Mouse (Mus musculus) layer of hippocampus, adult 18-20 months (tissue): ENCODE measurements around the gene Smndc1. TPM values are rescaled to one million over a fixed set of nuclear protein-coding genes. Genes with fewer than 3 reads are reported as not detected.
"Not testable (repeated sequence)": the region's sequence is repeated elsewhere in the genome, so short reads cannot be mapped to it uniquely, and the experiment has no call there.

Source experiments
- DNase-seq, 2 experiments: peaks; one replicate each; pipeline ENCODE4 v3.0.0; 2022; ENCODE audit warnings: low spot score in 2 of 2
- total RNA-seq, 2 experiments: library from RNA; stranded (reverse); gene quantifications; 2 replicates each; pipeline ENCODE4 v1.2.3; 2021

Gene Smndc1
- total RNA-seq, 2 experiments from 2014 or later, result 41.4 to 42.4 TPM

- DNase-seq, result no peak
Observed at GRCm38 (mm10) chr19:53413617-53414380, 23.4 kb upstream of the Smndc1 start.

DNA sequence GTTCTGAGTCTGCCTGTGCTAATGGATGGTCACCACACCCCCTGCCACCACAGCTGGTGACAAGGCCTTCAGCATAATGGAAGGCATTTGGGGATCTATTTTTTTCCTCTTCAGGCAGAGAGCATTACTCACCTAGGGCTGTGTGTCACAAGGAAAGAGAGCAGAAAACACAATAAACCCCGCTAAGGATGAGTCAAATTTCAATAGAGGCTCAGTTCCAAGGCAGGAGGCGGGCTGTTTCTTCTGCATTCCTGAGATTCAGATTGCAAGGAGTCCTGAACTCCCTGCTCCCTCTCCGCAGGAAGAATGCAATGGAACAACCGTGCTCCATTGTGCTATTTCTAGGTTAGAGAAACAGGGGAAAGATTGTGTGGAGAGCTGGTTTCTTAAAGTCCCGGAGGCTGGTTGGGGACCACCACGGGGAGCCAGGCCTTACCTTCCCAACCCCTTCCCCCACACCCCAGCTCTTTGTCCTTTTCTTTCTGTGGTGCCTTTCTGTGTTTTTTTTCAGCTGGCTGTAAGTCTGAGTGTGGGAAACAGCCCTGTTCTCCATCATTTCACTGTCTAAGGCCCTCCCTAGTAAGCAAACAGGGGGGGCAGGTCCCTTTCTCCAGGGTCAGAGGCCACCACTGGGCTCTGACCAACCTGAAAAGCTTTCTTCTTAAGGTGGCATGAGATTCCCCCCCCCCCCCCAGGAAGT is 21.9 kb upstream of the Smndc1 start:
- peak in 1 of 2 experiments; percentile 62 for DNase-seq

- DNase-seq, result no peak
Observed at GRCm38 (mm10) chr19:53409663-53410307, 19.4 kb upstream of the Smndc1 start.

DNA sequence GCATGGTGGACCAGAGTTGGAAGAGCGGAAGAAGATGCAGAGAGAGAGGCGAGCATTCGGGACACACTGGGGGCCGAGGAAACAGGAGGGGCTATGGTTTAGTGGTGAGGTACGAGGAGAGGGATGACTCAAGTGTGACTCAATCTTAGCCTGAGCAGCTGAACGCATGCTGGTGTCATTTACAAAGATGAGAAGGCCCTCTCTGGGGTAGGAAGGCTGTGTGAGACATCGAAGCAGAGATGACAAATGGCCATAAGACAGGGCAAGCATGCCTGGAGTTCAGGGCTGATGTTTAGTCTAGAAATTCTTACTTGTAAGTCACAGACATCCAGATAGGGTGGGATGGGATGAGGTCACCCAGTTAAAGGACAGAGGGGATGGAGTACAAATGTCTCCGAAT is 18.0 kb upstream of the Smndc1 start:
- DNase-seq, result no peak

GRCm38 (mm10) chr19:53407350-53407749 is 17.0 kb upstream of the Smndc1 start:
- no peak for DNase-seq

DNA sequence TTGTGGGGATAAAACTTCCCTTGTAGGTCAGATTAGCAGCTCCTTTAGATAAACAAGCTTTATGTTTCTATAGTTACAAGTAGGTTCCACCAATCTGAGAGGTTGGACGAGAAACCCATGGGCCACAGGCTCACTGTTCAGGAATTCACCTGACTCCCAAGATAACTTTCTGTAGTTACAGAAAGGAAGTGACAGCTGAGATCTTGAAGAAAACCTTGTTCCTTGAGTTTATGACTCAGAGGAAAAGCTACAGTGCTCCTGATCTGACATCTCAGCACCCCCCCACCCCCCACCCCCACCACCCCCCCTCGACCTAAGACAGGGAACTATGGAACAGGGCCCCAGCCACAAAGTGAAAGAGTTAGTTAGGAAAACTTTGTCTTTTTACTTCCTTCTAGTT is 15.4 kb upstream of the Smndc1 start:
- no peak for DNase-seq

- no peak for DNase-seq
Observed at GRCm38 (mm10) chr19:53404837-53405356, 14.5 kb upstream of the Smndc1 start.

GRCm38 (mm10) chr19:53404219-53404836 is 13.9 kb upstream of the Smndc1 start:
- DNase-seq, result peak in 1 of 2 experiments; percentile 63

GRCm38 (mm10) chr19:53402741-53403432 is 12.5 kb upstream of the Smndc1 start:
- DNase-seq, result no peak

DNA sequence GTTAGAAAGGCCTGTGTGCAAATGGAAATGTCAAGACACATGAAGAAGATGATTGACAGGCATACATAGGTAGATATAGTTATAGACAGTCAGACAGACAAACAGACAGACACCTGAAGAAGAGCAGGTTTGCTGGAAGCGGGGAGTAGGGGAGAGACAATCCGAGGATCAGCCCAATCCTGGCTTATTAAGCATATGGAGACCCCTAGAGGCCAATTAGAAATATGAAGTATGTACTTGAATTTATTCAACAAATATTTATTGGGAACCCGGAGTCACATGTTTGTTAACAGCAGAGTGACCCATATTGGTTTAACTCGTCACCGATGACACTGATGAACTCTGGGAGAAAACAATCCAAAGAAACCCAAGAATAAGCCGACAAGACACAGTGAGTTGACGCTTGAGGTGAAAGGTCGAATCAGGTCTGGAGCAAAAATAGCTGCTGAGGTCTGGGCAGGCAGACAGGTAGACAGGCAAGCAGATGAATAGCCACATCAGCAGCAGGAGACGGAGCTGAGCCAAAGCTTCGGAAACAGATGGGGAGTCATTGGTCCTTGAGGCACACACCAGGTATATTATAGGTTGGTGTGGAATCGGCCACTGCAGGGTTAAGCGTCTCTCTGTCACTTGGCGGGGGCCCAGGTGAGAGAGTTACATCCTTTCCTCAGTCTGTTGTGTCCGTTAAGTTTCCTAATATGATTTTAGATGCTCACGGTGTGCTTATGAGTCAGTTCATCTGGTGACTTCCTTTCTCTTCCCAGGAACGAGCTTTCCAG is 10.1 kb upstream of the Smndc1 start:
- no peak for DNase-seq

DNA sequence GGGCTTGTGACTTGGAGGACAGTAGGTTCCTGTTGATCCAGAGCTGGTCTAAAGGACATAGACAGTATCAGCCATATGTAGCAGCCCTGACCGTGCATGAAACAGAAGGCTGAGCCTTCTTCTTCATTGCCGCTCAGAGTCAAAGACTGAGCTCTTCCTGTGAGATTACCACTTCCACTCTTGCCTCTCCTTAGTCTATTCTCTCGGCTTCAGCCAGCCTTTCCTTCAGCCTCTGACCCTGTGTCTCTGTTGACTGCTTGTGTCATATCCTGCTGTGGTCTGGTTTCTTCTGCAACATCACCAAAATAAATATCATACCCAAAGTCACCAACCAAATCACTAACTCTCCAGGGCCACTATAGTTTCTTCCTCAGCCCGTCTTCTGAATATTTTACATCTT is 8.8 kb upstream of the Smndc1 start:
- DNase-seq, result no peak

DNA sequence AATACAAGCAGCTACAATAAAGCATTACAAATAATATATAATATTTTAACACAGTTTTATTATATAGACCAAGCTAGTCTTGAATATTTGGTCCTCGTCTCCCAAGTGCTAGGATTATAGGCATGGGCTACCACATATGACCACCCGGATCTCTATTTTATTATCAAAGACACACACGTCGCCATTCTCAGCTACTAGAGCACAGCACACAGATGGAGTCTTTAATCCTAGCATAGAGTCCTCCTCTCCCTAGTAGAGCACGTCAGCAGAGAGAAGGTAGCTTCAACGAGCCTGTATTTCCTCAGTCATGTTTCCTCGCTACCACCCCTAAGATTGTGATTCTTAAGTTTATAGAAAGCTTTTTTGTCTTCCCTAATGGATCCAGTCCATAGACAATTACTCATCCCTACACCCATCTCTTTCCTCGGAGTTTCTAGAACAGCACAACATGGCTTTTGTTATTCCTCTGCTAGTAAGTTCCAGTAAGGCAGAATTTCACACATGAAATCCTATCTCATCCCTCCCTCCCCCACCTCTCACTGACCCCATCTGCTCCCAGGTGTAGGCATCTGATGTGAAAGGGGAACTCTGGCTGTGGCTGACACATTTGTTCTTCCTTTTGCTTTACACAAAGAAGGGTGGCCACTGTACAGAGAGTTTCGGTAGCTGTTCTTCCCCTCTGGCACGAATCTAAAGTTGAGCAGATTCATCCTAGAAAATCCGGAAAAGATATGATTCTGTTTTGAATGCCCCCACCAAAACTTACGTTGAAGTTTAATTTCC is 7.3 kb upstream of the Smndc1 start:
- no peak for DNase-seq

- not testable (repeated sequence) for DNase-seq
Observed at GRCm38 (mm10) chr19:53395805-53396204, 5.4 kb upstream of the Smndc1 start.

- DNase-seq, result not testable (repeated sequence)
Observed at GRCm38 (mm10) chr19:53394956-53395355, 4.6 kb upstream of the Smndc1 start.

- DNase-seq, result peak in 1 of 2 experiments; percentile 67
Observed at GRCm38 (mm10) chr19:53394552-53394951, 4.2 kb upstream of the Smndc1 start.

DNA sequence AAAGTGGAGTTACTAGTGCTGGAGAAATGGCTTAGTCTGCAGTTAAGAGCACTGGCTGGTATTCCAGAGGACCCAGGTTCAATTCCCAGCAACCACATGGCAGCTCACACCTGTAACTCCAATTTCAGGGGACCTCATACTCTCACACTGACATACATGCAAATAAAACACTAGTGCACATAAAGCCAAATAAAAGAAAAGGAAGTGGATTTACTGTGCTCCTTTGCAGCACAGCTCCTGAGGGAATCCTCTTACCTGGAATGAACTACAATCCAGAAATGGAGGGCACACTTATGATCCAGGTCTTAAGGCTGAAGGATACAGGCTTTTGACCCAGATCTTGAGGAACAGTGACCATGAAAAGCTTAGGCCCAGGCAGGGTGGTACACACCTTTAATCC is 3.3 kb upstream of the Smndc1 start:
- no peak for DNase-seq

DNA sequence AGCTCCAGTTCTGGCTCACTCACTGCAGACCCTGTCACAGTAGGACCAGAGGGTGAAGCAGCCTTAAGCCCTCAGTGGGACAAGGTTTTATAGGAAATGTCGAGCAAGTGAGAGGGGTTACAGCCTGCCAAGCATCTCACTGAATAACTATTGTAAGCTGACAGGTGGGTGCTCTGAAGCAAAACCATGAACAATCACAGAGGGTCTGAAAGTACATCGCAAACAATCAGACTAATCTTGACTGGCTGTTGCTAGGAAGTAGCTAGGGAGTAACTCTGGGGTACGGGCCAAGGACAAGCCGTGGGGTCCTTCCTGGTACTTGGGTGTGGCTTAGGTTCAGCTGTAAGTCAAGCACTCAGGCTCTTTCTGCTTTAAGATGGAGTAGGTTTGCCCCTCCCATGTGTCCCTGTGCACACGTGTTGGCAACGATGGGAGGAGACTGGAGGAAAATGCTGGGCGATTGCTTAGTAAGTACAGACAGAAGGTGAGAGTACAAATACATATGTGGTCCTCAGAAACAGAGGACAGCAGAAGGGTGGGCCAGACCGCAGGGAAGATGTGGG is 2.5 kb upstream of the Smndc1 start:
- DNase-seq, result no peak

- no peak for DNase-seq
Observed at GRCm38 (mm10) chr19:53391787-53392186, 1.4 kb upstream of the Smndc1 start.

- DNase-seq, result no peak
Observed at GRCm38 (mm10) chr19:53391386-53391785, 1.0 kb upstream of the Smndc1 start.
